Mouse (Mus musculus) megakaryocyte, embryonic 14.5 days (primary cell): ENCODE data around the gene Olfr998. TPM values are rescaled to one million over a fixed set of nuclear protein-coding genes. Genes with fewer than 3 reads are reported as not detected.
"Not testable (repeated sequence)": the region's sequence is repeated elsewhere in the genome, so short reads cannot be mapped to it uniquely, and the experiment has no call there.

ENCODE experiments used
- H3K27me3 ChIP-seq: replicated peaks from 2 replicates; pipeline ENCODE3; 2012; ENCODE audit warnings: inconsistent platforms
- H3K36me3 ChIP-seq: replicated peaks from 2 replicates; pipeline ENCODE3; 2012; ENCODE audit warnings: low read length, inconsistent platforms, mixed read lengths
- H3K4me1 ChIP-seq: 2 replicates; pipeline ENCODE4 v1.6.1; 2012; ENCODE audit warnings: inconsistent platforms
- H3K4me3 ChIP-seq: replicated peaks from 2 replicates; pipeline ENCODE3; 2012; ENCODE audit warnings: moderate library complexity, mild to moderate bottlenecking, inconsistent platforms
- H3K9me3 ChIP-seq: 2 replicates; pipeline ENCODE4 v1.6.1; 2012; ENCODE audit warnings: inconsistent platforms
- FLI1 ChIP-seq: IDR thresholded peaks from 2 replicates; pipeline ENCODE4 v1.6.1; 2012; ENCODE audit warnings: low read length, inconsistent platforms, mixed read lengths
- GATA1 ChIP-seq: IDR thresholded peaks from 3 replicates; pipeline ENCODE4 v1.6.1; 2012; ENCODE audit warnings: mixed read lengths, low read length, inconsistent platforms, borderline replicate concordance
- polyA plus RNA-seq: library from polyadenylated mRNA; stranded (reverse); fragments of >175 nt; gene quantifications from 2 replicates; pipeline ENCODE4 v1.2.3, GENCODE M21; 2012; ENCODE audit warnings: low replicate concordance; ENCODE audit not compliant: insufficient read depth

Gene Olfr998
- 3.0 TPM in 1 of 2 replicates, not detected in the other for polyA plus RNA-seq

DNA sequence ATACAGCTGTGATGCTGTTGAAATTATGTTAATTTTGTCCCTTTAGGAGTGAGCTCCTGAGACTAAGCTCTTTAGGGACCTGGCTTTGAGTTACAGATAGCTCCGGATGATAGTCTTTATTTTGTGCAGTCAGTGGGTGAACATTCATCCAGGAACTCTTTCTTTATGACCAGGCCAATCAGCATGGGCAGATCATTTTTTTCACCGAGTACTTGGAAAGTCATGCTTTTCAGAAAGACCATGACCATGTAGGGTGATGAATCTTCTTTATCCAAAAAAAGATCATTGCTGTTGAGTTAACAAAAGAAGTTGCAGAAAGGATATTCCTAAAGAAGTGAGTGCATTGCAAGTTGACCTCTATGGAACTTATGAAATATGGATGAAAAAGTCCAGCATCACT lies at the start of gene Olfr998:
Gene Olfr998, plus strand, starts transcription at position 301 of the 400 bp plus-strand sequence.
- not testable (repeated sequence) for H3K27me3 ChIP-seq, H3K4me1 ChIP-seq, H3K4me3 ChIP-seq, H3K9me3 ChIP-seq, H3K36me3 ChIP-seq

DNA sequence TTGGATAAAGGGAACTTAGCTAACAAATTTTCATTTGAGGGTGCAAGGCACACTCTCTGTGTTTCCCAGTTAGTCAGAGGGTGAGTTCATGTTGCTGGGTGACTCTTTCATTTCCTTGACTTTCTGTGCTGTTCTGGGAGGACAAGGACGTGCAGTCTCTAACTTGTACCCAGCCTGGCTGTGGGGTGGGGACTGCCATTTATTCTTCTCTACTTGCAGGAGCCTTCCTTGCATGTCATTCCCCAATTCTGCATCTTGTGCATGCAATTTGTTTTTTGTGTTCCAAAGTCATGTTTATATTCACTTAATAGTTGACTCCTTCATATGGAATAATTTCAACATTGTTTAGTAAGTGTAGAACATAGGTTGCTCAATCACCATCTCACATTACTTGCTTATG lies 33.9 kb upstream of the Olfr998 start:
- Histone ChIP-seq H3K36me3 (no peaks in the 10 kb centered on the region), H3K4me3 (no peak overlapping the region), H3K4me1 (no peaks in the 10 kb centered on the region), H3K9me3 (no peaks in the 10 kb centered on the region), H3K27me3 (no peaks in the 10 kb centered on the region)
- no peak for TF ChIP-seq FLI1
- TF ChIP-seq GATA1, result no peak

DNA sequence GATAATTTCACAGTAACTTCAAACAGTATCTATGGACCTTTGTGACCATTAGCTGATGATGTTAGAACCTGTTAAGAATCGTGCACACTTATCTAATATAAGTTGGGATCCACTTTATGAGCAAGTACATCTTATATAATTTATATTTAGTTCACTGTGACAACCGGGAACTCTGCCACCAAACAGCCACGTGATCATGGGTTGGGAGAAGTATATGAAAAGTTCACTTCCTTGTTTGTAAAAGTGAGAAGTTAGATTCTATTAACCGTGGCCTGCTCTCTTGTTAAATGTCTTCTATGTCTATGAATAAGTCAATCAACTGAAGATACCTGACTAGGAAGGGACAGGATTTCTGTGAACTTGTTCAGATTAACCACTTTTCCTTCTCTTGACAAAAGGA lies 28.5 kb upstream of the Olfr998 start:
- H3K4me1 ChIP-seq, result no peaks in the 10 kb centered on the region
- no peaks in the 10 kb centered on the region for H3K9me3 ChIP-seq
- no peak overlapping the region for H3K4me3 ChIP-seq
- TF ChIP-seq GATA1 (no peak), FLI1 (no peak)
- H3K27me3 ChIP-seq, result no peaks in the 10 kb centered on the region
- H3K36me3 ChIP-seq, result no peaks in the 10 kb centered on the region

DNA sequence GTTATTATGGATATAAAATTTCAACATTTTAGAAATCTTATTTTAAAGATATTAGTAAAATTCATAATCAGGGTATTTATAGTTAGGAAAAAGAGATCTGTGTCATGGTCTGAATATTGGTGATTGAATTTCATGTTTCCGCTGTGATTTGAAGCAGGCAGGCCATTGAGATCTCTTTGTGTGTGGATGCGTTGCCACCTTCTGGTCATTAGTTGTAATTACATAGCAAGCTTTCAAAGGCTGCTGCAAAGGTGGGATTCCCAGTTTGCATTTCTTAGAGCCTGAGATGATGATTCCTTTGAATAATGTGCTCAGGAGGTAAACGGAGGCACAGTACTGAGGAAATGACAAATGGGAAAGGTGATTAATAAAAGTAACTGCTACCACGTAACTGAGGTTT lies 27.6 kb upstream of the Olfr998 start:
- TF ChIP-seq GATA1 (no peak), FLI1 (no peak)
- no peaks in the 10 kb centered on the region for H3K27me3 ChIP-seq
- no peaks in the 10 kb centered on the region for H3K9me3 ChIP-seq
- H3K4me3 ChIP-seq, result no peak overlapping the region
- H3K36me3 ChIP-seq, result no peaks in the 10 kb centered on the region
- no peaks in the 10 kb centered on the region for H3K4me1 ChIP-seq

DNA sequence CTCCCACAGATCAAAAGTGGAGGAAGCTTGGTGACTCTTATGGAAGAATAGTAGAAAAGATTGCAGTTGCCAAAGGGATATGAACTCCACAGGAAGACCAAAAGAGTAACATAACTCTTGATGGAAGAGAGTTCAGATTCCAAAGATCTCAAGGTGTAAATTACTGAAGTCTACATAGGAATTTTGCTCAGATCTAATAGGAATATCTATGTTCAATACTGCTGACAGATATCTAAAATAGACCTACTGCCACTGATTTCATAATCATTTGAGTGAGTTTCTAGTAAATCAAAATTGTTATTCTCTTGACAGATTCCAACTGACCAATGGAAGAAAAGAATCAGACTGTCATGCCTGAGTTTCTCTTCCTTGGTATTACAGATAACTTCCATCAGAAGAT lies 9.8 kb upstream of the Olfr998 start, which contains the start of gene Olfr996:
Gene Olfr996, plus strand, starts transcription at position 301 of the 400 bp plus-strand sequence.
- H3K9me3 ChIP-seq, result no peaks in the 10 kb centered on the region
- H3K4me1 ChIP-seq, result no peaks in the 10 kb centered on the region
- H3K36me3 ChIP-seq, result no peaks in the 10 kb centered on the region
- H3K4me3 ChIP-seq, result no peak within 1 kb of the TSS
- no peak for TF ChIP-seq GATA1
- no peak for TF ChIP-seq FLI1
- H3K27me3 ChIP-seq, result no peaks in the 10 kb centered on the region

DNA sequence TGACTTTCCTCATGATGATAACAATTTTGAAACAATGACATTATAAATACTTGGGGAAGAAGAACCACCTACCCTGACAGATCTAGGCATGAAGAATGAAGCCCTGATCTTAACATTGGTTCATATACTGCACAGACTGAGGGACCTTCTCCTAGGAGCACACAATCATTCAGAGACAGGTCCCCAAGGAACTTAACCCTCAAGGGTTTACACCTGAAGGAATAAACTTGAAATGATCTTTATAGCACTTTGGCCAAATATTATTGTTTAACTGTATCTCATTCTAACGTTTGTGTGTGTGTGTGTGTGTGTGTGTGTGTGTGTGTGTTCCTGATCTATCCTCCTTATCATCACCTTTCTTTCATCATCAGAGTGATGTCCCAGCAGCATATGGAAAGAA lies 23.1 kb downstream of the Olfr998 start, which contains the start of gene Olfr1000:
Gene Olfr1000, minus strand, starts transcription at position 101 of the 400 bp plus-strand sequence.
- no peak for TF ChIP-seq FLI1
- TF ChIP-seq GATA1, result no peak
- H3K4me1 ChIP-seq, result no peaks in the 10 kb centered on the region
- no peaks in the 10 kb centered on the region for H3K27me3 ChIP-seq
- H3K4me3 ChIP-seq, result no peak within 1 kb of the TSS
- H3K9me3 ChIP-seq, result no peaks in the 10 kb centered on the region
- H3K36me3 ChIP-seq, result no peaks in the 10 kb centered on the region

Other genes with a start within 250 kb of the Olfr998 start
- not detected in 2 replicates for gene Olfr987, start 249.6 kb upstream of the Olfr998 start, polyA plus RNA-seq
- not detected in 2 replicates for gene Olfr988, start 225.7 kb upstream of the Olfr998 start, polyA plus RNA-seq
- gene Olfr992, start 179.5 kb upstream of the Olfr998 start, polyA plus RNA-seq, result not detected in 2 replicates
- gene Olfr993, start 174.1 kb upstream of the Olfr998 start, polyA plus RNA-seq, result not detected in 2 replicates
- not detected in 2 replicates for gene Olfr994, start 152.5 kb upstream of the Olfr998 start, polyA plus RNA-seq
- gene Olfr995, start 145.3 kb upstream of the Olfr998 start, polyA plus RNA-seq, result not detected in 2 replicates
- gene 4833423E24Rik, start 69.9 kb upstream of the Olfr998 start, polyA plus RNA-seq, result not detected in 2 replicates
- not detected in 2 replicates for gene Olfr996, start 9.7 kb upstream of the Olfr998 start, polyA plus RNA-seq
- gene Olfr1000, start 23.0 kb downstream of the Olfr998 start, polyA plus RNA-seq, result not detected in 2 replicates
- gene Olfr1002, start 61.8 kb downstream of the Olfr998 start, polyA plus RNA-seq, result not detected in 2 replicates
- gene Olfr154, start 75.5 kb downstream of the Olfr998 start, polyA plus RNA-seq, result not detected in 2 replicates
- gene Olfr1006, start 89.8 kb downstream of the Olfr998 start, polyA plus RNA-seq, result not detected in 2 replicates
- gene Olfr1008, start 100.5 kb downstream of the Olfr998 start, polyA plus RNA-seq, result not detected in 2 replicates
- gene Olfr1009, start 126.5 kb downstream of the Olfr998 start, polyA plus RNA-seq, result not detected in 2 replicates
- gene Olfr1012, start 173.8 kb downstream of the Olfr998 start, polyA plus RNA-seq, result not detected in 2 replicates
- gene Olfr1013, start 178.2 kb downstream of the Olfr998 start, polyA plus RNA-seq, result 0.03 TPM in 1 of 2 replicates, not detected in the other
- not detected in 2 replicates for gene Olfr1014, start 183.8 kb downstream of the Olfr998 start, polyA plus RNA-seq
- not detected in 2 replicates for gene Olfr1015, start 193.1 kb downstream of the Olfr998 start, polyA plus RNA-seq
- gene Olfr1016, start 213.6 kb downstream of the Olfr998 start, polyA plus RNA-seq, result not detected in 2 replicates
- gene Olfr1018, start 229.5 kb downstream of the Olfr998 start, polyA plus RNA-seq, result not detected in 2 replicates